Mouse (Mus musculus) Muller cell, postnatal 12 days (primary cell): ENCODE measurements around the gene Klf2.

Source experiments
- DNase-seq: peaks from one replicate; pipeline ENCODE4 v3.0.0-alpha.2; 2015; ENCODE audit errors: inconsistent ontology term

Gene Klf2

DNA sequence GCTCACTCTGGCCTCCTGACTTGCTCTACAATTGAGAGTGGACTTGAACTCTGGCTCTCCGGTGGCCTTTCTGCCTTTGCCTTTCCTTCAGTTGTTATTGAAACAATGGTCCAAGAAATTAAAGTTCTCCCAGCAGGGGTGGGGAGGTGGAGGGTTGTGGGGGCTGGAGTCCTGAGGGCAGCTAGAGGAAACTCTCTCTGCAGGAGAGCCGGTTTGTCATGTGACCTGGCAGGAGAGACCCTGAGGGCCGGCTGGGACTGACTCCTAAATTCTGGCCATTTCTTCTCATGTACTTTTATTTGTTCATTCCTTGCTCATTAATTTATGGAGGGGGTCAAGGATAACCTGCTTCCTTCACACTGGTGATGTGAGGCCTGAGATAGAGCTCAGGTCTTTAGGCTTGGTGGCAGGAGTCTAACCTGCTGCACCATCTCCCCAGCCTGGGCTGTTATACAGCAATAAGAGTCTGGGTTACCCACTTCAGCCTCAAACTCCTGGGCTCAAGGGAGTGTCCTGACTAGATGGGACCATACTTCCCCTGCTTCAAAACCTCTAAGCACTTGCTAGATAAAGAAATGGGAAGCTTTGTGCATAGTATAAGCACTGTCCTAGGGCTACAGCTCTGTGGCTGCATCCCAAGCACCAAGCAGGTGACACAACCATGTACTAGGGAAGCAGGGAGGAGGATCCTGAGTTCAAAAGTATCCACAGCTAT is 14.8 kb downstream of the Klf2 start:
- DNase-seq: no peak

DNA sequence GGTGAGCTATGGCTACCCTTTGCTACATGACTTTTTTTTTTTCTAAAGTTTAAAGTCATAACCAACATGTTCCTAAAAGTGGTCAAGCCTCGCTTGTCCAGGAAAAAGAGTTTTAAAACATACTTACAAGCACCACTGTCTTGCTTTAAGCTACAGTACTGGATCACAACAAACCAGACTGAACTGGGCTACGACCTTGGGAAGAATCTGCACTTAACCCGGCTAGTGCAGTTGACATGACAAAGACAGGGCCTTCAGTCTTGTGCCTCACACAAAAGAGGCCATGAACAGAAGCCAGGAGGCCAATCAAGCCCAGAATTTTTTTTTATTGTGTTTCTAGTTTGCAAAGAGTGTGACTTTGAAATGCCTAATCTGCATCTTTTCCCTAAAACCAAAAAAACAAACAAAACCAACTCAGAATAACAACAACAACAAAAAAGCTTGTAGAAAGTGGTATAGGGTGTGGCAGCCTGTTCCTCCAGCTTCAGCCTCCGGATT is 15.4 kb downstream of the Klf2 start:
- no peak for DNase-seq

DNA sequence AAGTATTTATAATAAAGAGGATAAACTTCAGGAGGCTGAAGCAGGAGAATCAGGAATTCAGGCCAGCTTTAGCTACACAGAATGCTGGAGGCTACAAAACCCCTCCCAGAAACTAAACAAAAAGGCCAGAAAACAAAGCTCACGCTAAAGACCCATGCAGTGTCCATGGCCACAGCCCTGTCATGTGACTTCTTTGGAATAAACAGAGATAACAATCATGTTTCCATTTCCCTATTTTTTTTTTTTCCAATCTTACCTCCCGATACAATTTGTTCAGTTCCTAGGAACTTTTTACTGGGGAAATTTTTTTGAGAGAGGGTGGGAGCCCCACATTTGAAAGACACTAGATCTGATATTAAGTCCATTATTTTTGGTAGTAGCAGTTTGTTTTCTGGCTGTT is 17.4 kb downstream of the Klf2 start:
- no peak for DNase-seq

DNA sequence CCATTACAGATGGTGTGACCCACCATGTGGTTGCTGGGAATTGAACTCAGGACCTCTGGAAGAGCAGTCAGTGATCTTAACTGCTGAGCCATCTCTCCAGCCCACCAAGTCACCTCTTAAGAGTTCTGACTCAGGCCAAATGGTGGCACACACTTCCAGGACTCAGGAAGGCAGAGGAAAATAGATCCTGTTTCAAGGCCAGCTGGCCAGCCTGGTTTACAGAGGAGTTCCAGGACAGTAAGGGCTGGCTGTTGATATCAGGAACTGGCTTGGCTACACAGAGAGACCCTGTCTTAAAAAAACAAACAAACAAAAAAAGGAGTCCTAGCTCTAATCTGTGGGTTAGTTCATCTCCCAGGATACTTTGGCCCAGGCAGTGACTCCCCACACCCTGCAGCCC is 18.2 kb downstream of the Klf2 start:
- DNase-seq: no peak

DNA sequence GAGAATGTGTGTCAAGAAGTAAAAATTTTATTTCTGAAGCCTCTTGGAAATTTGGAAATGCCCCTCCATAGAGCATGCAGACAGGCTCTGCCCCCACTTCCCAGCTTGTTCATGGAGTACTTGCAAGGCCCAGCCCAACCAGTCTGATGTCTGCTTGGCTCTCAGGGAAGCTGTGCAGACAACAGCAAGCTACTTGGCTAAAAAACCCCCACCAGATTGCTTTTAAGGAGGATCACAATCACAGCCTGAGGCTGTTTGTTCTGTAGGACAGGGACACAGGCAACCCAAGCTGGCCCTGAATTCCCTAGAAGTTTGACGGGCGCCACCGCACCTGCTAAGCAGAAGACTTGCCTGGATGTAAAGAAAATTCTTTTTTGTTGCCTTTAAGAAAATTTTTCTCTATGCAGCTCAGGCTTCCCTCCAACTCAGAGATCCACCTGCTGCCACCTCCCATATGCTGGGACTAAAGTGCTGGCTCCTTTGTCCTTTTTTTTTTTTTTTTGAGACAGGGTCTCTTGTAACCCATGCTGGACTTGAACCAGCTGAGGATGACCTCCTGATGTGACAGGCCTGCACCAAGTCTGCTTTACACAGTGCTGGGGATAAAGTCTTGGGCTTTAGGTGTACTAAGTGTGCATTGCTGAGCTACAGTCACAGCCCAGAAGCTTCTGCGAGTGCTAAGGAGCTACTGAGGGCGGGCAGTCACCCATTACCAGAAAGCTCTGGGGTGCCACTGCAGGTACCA is 23.9 kb downstream of the Klf2 start:
- no peak for DNase-seq

DNA sequence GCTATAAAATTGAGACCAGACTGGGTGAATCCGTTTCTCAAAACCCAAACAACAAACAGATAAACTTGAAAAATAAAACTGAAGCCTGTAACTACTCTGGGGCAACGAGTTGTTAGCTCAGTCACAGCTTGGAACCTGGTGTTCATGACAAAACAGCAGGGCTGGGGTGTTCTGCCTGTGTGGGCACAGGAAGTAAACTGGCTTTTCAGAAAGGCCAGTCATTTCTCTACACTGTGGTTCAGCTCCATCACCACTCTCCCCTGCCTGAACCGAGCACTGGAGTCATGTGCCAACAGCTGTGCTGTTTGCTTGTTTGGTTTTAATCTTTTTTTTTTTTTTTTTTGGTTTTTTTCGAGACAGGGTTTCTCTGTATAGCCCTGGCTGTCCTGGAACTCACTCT is 24.9 kb downstream of the Klf2 start:
- no peak for DNase-seq

DNA sequence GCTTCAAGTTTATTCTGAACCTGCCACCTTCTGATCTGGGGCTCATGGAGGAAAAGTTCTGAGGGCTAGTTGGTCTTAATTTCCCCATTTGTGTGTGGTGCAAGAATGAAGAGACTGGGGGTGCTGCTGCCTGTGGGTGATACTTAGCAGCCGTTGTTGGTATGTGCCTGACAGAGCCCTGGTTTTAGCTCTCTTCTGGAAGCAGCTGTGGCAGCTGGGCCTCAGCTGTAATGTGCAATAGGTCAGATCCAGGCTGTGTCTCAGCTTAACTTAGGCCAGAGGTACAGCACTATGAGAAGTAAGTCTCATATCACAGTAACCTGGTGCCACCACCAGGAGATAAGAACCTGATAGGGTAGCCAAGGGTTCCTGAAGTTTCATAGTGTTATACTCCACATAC is 28.7 kb downstream of the Klf2 start:
- DNase-seq: no peak

DNA sequence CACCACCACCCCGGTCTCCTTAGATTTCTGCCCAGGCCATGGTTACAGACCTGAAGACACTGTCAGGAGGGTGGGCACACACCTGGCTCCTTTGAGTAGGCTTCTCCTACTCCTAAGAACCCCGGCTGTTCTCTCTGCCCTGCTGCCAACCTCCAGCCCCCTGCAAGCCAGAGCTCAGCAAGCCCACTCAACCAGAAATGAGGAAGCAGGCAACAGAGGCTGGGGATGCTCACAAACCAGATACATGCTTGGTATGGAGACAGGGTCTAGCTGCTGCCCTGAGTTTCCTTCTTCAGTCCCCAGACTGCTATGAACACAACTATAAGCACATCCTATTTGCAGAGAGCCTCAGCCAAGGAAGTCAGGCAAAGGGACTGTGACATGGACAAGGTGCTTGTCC is 29.3 kb downstream of the Klf2 start:
- DNase-seq: no peak

DNA sequence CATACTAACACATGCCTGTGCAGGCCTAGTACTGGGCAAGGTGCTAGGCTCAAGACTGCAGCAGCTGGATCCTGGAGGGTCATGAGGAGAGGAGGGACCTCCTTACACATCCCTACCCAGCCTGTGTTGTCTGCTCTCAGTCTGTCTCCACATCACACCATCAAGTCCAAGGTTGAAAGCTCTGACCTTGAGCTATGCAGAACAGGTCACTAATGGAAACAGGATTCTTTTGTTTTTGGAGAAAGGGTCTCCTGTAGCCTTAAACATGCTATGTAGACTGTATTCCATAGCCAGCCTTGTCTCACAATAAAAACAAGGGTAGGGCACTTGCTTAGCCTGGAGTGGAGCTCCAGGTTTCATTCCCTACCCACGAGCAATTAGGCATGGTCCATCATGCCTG is 30.1 kb downstream of the Klf2 start:
- no peak for DNase-seq

DNA sequence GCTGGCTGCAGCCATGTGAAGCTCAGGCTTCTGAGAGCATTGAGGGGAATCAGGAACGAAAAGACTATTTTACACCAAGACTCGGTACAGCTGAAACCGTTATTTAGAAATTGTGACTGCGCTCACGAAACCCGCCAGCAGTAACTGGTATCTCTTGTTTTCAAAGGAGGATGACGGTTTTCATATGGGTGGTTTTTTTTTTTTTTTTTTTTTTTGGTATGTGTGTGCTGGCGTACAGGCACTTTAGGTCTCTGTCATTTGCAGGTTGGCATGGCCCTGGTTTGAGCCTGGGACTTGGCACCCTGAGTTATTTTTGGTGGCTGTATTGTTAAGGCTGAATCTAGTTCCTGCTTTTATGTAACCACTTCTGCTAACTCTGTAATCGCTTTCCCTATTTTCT is 31.0 kb downstream of the Klf2 start:
- no peak for DNase-seq

DNA sequence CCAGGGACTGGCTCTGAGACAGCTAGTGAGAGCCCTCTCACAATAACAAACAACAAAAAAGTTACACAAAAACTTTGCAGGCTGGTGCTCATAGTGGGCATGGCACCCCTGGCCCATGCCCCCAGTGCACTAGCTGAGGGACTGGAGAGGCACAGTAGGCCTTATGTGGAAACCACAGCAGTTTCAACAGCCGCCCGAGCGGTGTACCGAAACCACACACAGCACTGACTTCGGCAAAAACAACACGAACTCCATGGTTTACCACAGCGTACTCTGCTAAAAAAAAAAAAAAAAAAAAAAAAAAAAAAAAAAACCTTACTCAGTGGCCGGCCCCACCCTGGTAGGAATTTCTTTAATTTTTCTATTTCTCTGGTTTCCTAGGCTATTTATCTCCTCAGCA is 31.9 kb downstream of the Klf2 start:
- DNase-seq: no peak

DNA sequence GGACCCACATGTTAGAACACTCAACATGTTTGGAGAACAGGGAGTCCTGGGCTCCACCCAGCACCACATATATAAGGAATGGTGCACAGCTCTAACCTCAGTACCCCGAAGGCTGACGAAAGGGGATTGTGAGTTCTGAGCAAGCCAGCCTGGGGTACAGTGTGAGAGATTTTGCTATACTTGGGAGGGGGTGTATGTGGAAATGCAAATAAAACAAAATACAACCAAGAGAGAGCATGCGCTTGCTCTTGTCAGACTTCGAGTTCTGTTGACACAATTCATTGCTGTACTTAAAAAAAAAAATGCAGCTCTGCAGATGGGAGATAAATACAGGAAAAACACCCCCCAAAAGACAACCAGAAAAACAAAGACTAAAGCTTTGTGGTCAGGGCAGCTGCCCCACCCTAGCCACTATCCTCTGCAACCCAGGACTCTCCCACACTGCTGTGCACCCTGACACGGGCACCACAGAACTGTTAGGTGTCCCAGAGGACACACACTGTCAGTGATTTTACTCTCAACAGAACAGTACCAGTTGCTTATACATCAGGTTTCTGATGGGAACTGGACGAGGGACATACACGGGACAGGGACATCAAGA is 32.7 kb downstream of the Klf2 start:
- no peak for DNase-seq

DNA sequence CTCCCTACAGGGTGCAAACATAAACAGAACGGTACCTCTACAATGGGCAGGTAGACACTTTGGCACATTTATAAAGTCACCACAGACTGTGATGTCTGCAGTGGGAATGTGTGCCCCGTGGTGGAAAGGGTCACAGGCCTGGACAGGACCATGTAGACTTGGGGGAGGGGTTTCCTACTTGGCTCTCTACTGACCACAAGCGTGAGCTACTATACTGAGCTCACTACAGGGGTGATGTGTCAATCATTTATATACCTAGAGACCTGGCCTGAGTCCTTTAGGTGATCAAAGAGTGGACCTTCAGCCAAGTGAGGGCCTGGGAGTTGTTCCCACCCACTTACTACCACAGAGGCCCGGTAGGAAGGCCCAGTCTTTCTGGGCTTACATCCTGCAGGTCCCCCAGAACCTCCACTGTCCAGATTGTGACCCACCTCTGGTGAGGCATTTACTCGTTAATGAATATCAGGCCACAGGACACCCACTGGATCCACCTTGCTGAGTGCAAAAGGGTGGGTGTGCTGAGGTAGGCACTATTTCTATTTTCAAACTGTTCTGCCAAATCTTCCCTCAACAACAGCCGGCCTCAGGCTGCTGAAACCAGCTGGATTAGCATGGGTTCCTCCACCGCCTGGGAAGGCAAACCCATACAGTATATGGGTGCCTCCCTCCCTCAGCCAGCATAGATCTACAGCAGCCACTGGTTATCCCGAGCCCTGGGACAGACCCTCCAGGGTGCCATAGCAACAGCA is 34.3 kb downstream of the Klf2 start:
- no peak for DNase-seq

DNA sequence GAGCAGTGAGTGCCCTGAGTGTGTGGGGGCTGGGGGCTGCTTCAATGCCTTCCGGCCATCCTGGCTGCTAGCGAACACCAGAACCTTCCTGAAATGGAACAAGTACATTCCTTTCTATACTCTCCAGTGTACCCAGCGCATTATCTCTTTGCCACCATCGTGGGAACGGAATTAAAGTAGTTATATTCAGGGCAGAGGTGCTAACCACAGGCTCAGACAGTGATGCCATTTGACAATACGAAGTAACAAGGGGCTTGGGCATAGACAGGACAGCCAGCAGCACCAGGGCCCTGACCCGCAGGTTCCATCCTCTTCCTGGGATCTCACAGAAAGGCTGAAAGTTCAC is 34.8 kb downstream of the Klf2 start:
- DNase-seq: no peak

DNA sequence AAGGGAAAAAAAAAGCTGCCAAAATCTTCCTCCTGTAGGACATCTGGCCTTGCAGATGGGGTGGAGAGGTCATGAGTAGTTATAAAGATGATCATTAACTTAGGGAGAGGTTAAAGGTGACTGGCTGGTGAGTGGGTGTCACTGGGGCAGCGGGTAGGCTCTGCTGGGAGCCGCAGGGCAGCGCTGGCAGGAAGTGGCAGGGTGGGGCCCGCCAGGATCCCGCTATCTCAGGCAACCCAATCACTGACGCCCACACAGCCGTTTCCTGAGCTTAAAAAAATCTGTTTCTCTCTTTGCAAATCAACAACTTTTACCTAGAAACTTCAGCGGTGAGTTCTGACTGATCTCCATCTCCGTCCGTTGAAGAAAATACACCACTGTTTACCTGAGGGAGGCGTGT is 35.4 kb downstream of the Klf2 start:
- DNase-seq: no peak

DNA sequence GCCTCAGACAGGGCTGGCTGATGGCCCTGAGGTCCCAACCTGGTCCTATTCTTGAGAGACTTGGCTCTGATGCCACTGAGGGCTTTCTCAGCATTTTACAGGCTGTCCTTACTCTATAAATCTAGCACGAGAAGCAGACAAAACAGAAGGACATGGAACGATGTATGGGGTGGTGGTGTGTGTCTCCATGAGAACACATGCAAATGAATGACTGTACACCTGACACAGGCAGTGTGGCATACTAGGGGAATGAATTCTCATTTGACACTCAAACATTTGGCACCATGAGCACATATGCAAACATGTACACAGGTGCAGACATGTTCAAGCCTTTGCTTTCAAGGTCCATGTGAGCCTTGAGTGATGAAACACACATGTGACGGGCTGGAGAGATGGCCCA is 37.8 kb downstream of the Klf2 start:
- DNase-seq: no peak

DNA sequence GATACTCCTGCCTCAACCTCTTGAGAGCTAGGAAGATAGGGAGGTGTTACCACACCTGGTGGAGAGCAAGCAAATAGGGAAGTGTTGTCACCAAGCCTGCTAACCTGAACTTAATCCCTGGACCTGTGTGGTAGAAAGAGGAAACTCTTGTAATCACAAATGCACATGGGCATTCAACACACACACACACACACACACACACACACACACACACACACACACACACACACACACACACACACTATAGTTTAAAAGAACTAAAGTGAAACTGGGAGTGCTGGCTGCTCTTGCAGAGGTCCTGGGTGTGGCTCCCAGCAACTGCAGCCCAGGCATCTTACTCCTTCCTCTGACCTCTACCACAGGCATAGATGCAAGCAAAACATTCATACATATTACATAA is 41.3 kb downstream of the Klf2 start:
- DNase-seq: no peak

DNA sequence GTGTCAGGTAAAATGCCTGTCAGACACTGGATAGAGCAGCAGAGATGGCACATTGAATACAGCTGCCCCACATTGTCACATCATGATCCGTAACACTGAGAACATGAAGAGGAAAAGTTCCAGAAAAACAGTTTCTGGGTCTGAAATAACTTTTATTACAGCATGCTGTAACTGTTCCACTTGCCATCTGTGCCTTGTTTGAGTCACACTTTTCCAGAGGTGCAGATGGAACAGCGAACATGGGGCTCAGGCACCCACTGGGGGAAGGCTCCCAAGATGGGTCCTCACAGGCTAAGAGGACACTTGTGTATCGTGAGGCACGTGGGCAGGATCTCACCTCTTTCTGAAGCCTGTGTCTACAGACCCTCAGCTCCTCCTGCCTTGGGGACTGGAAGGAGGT is 43.9 kb downstream of the Klf2 start:
- DNase-seq: no peak

DNA sequence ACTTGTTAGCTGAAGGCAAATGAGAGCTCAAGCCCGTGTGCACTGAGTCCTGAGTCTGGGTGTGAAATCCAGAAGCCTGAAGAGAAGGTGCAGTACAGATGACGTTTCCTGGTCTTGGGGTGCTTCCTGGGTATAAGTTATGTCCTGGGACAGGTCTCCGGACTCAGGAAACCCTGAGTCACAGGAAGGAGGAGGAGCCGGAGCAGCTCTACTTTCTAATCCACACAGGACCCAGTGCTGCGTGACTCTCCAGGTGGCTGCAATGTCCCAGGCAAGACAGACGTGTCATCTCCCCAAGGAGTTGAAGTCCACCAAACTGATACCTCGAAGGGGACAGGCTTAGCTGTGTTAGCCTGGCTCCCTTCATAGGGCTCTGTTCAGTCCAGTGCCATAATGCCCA is 44.6 kb downstream of the Klf2 start:
- DNase-seq: no peak

DNA sequence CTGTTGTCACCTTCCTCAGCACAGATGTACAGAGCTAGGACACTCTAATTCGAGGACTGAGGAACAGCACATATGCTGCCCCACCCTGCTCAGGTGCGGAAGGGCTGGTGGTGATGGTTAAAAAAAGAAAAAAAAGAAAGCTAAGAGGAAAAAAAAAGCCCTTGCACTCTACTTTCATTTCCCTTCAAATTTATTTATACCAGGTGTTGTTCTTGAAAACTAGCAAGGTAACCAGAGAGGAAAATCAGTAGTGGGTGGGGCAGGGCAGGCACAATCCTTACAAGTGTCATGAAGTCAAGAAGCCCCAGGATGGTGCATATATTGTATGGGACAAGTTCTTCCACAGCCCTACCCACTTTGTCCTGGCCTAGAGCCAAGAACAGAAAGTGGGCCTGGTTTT is 46.2 kb downstream of the Klf2 start:
- DNase-seq: no peak

DNA sequence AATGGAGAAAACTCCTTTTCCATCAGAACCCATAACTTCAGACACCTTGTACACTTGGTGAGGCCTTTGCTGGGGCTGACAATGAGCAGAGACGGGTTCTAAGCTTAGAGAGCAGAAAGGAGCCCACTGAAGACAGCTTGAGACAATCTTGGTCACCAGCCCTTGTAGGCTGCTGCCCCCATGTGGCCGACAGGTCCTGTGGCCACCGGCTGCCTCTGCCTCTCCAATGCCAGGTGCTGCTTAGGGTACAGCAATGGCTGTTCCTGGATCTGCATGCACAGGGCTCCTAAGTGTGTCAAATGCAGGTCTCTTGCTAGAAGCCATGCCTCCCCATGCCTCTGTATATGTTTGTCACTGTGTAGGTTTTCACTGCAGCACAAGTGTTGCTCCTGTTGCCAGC is 47.0 kb downstream of the Klf2 start:
- peak; percentile 40 for DNase-seq

DNA sequence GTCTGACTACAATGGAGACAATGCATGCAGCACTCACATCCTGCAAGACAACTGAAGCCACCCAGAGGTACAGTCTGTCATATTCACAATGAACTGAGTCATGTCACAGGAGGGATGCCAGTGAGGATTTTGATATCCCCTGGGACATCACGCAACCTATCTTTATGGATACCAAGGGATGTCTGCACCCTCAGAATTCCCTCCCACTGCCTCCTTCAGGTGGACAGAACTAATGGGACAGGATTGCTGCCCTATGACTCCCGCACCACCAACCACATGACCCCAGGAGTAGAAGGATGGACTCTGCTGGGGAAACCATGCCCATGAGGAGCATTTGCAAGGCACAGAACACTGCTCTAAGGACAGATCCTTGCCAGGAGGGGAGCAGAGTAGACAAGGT is 47.6 kb downstream of the Klf2 start:
- no peak for DNase-seq
